Mouse (Mus musculus) megakaryocyte, embryonic 14.5 days (primary cell): ENCODE measurements around the gene Kcnj9. TPM values are rescaled to one million over a fixed set of nuclear protein-coding genes. Genes with fewer than 3 reads are reported as not detected.
A peak's percentile ranks its signal among the peaks of the same experiment; 100 is the strongest.

Experiments used
- H3K27me3 ChIP-seq: replicated peaks from 2 replicates; pipeline ENCODE3; 2012; ENCODE audit warnings: inconsistent platforms
- H3K36me3 ChIP-seq: replicated peaks from 2 replicates; pipeline ENCODE3; 2012; ENCODE audit warnings: low read length, inconsistent platforms, mixed read lengths
- H3K4me1 ChIP-seq: 2 replicates; pipeline ENCODE4 v1.6.1; 2012; ENCODE audit warnings: inconsistent platforms
- H3K4me3 ChIP-seq: replicated peaks from 2 replicates; pipeline ENCODE3; 2012; ENCODE audit warnings: moderate library complexity, mild to moderate bottlenecking, inconsistent platforms
- H3K9me3 ChIP-seq: 2 replicates; pipeline ENCODE4 v1.6.1; 2012; ENCODE audit warnings: inconsistent platforms
- FLI1 ChIP-seq: IDR thresholded peaks from 2 replicates; pipeline ENCODE4 v1.6.1; 2012; ENCODE audit warnings: low read length, inconsistent platforms, mixed read lengths
- GATA1 ChIP-seq: IDR thresholded peaks from 3 replicates; pipeline ENCODE4 v1.6.1; 2012; ENCODE audit warnings: mixed read lengths, low read length, inconsistent platforms, borderline replicate concordance
- polyA plus RNA-seq: library from polyadenylated mRNA; stranded (reverse); fragments of >175 nt; gene quantifications from 2 replicates; pipeline ENCODE4 v1.2.3, GENCODE M21; 2012; ENCODE audit warnings: low replicate concordance; ENCODE audit not compliant: insufficient read depth

The Kcnj9 gene
- 0.13 TPM in 1 of 2 replicates, not detected in the other for polyA plus RNA-seq

- TF ChIP-seq FLI1 (no peak), GATA1 (no peak)
- peaks cover 17% of the 10 kb centered on the region for H3K4me1 ChIP-seq
- no peak within 1 kb of the TSS for H3K4me3 ChIP-seq
- H3K27me3 ChIP-seq, result peaks cover 76% of the 10 kb centered on the region
- H3K9me3 ChIP-seq, result peaks cover 4% of the 10 kb centered on the region
- H3K36me3 ChIP-seq, result no peaks in the 10 kb centered on the region
Measured at GRCm38 (mm10) chr1:172329131-172329530, at the start of gene Kcnj9. Kcnj9 (minus strand) TSS chr1:172329318.

DNA sequence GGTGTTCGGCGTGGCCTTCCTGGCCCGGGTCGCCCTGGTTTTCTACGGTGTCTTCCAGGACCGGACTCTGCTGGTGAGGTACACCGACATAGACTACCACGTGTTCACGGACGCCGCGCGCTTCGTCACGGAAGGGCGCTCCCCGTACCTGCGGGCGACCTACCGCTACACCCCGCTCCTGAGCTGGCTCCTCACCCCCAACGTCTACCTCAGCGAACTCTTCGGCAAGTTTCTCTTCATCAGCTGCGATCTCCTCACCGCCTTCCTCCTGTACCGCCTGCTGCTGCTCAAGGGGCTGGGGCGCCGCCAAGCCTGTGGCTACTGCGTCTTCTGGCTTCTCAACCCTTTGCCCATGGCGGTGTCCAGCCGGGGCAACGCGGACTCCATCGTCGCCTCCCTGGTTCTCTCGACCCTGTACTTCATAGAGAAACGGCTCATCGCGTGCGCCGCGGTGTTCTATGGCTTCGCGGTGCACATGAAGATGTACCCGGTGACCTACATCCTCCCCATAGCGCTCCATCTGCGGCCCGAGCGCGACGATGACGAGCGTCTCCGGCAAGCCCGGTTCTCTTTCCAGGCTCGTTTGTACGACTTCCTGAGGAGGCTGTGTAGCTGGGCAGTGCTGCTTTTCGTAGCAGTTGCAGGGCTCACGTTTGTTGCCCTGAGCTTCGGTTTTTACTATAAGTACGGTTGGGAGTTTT, 47.8 kb upstream of the Kcnj9 start:
- peaks cover 37% of the 10 kb centered on the region for H3K36me3 ChIP-seq
- no peaks in the 10 kb centered on the region for H3K9me3 ChIP-seq
- H3K27me3 ChIP-seq, result no peaks in the 10 kb centered on the region
- peak overlapping the region; percentile 97 for H3K4me3 ChIP-seq
- TF ChIP-seq FLI1, result no peak
- no peak for TF ChIP-seq GATA1
- peaks cover 72% of the 10 kb centered on the region for H3K4me1 ChIP-seq

DNA sequence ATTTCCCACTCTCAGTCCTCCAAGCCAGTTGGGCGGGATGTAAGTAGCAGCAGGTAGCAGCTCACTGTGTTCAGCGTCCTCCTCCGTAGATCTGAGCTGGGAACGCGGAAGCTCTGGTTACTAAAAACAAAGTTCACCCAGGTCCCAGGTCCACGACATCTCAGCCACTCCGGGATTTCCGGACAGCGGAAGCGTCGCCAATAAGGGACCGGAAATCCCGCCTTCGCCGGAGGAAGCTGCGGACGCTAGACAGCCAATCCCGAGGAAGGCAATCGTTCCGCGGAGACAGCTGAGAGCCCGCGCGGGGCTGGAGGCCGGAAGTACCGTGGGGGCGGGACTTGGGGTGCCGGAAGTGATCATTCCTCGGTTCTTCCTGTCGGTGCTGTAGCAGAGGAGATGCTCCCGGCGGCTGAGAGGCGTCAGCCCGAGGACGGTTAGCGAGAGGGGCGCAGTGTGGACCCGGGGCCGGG, 47.1 kb upstream of the Kcnj9 start, which contains the start of gene Pigm:
Pigm (plus strand) TSS at position 349 of the 470 bp plus-strand sequence.
- Histone ChIP-seq H3K36me3 (peaks cover 31% of the 10 kb centered on the region), H3K4me1 (peaks cover 73% of the 10 kb centered on the region), H3K9me3 (no peaks in the 10 kb centered on the region), H3K27me3 (peaks cover 2% of the 10 kb centered on the region), H3K4me3 (peak within 1 kb of the TSS; percentile 97)
- peak; percentile 99 for TF ChIP-seq FLI1
- TF ChIP-seq GATA1, result no peak

GRCm38 (mm10) chr1:172368768-172369418, 39.8 kb upstream of the Kcnj9 start:
- peaks cover 12% of the 10 kb centered on the region for H3K27me3 ChIP-seq
- no peak overlapping the region for H3K4me3 ChIP-seq
- no peaks in the 10 kb centered on the region for H3K36me3 ChIP-seq
- H3K9me3 ChIP-seq, result no peaks in the 10 kb centered on the region
- TF ChIP-seq GATA1 (no peak), FLI1 (no peak)
- peaks cover 53% of the 10 kb centered on the region for H3K4me1 ChIP-seq

- Histone ChIP-seq H3K36me3 (no peaks in the 10 kb centered on the region), H3K27me3 (peaks cover 34% of the 10 kb centered on the region), H3K9me3 (no peaks in the 10 kb centered on the region), H3K4me3 (peak overlapping the region; percentile 73), H3K4me1 (peaks cover 20% of the 10 kb centered on the region)
- TF ChIP-seq GATA1 (no peak), FLI1 (no peak)
Measured at GRCm38 (mm10) chr1:172364684-172365083, 35.6 kb upstream of the Kcnj9 start.

DNA sequence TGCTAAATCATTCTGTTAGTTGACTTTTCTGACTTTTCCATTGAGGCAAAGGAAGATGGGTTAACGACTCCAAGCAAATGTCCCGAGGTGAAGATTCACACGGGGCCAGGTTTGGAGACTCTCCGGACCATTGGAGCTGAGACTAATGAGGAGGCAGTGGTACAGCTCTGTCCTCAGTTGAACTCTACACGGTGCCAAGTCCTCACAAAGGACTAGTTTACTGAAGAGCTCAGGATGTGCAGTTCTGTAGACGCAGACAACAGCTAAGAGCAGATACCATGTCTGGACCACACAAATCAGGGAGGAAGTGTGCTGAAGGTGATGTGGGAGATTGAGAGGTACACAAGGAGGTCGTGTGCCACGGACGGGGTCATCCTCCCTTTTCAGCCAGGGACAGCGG, 29.2 kb upstream of the Kcnj9 start:
- no peaks in the 10 kb centered on the region for H3K9me3 ChIP-seq
- H3K36me3 ChIP-seq, result no peaks in the 10 kb centered on the region
- TF ChIP-seq FLI1 (no peak), GATA1 (no peak)
- peaks cover 67% of the 10 kb centered on the region for H3K27me3 ChIP-seq
- no peak overlapping the region for H3K4me3 ChIP-seq
- peaks cover 9% of the 10 kb centered on the region for H3K4me1 ChIP-seq

GRCm38 (mm10) chr1:172357550-172357949, 28.4 kb upstream of the Kcnj9 start:
- no peaks in the 10 kb centered on the region for H3K36me3 ChIP-seq
- TF ChIP-seq FLI1 (no peak), GATA1 (no peak)
- H3K27me3 ChIP-seq, result peaks cover 69% of the 10 kb centered on the region
- no peak overlapping the region for H3K4me3 ChIP-seq
- peaks cover 16% of the 10 kb centered on the region for H3K4me1 ChIP-seq
- H3K9me3 ChIP-seq, result no peaks in the 10 kb centered on the region

DNA sequence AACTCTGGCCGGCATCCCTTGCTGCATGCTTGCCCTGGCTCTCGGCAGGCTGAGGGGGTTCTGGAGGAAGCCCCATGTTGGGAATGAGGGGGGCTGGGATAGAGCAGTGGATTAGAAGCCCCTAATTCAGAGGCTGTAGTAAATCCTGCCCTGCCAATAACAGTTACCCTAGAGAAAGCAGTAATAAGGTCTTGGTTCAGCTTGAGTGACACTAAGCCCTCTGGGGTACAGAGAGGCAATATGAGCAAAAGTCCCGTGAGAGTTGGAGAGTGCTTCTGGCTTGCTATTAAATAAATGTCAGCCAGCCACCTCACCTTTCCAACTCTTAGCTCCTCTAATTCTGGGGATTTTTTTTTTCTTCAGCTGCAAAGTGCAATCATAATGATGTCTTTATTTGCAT, 26.2 kb upstream of the Kcnj9 start:
- H3K4me1 ChIP-seq, result peaks cover 32% of the 10 kb centered on the region
- peaks cover 79% of the 10 kb centered on the region for H3K27me3 ChIP-seq
- H3K4me3 ChIP-seq, result no peak overlapping the region
- H3K9me3 ChIP-seq, result no peaks in the 10 kb centered on the region
- TF ChIP-seq FLI1, result no peak
- no peak for TF ChIP-seq GATA1
- no peaks in the 10 kb centered on the region for H3K36me3 ChIP-seq

GRCm38 (mm10) chr1:172352453-172352852, 23.3 kb upstream of the Kcnj9 start:
- H3K9me3 ChIP-seq, result no peaks in the 10 kb centered on the region
- H3K27me3 ChIP-seq, result peaks cover 83% of the 10 kb centered on the region
- H3K36me3 ChIP-seq, result no peaks in the 10 kb centered on the region
- H3K4me3 ChIP-seq, result no peak overlapping the region
- H3K4me1 ChIP-seq, result peaks cover 26% of the 10 kb centered on the region
- TF ChIP-seq FLI1, result no peak
- TF ChIP-seq GATA1, result no peak

- TF ChIP-seq FLI1 (no peak), GATA1 (no peak)
- Histone ChIP-seq H3K27me3 (peaks cover 83% of the 10 kb centered on the region), H3K4me3 (no peak overlapping the region), H3K4me1 (peaks cover 26% of the 10 kb centered on the region), H3K9me3 (no peaks in the 10 kb centered on the region), H3K36me3 (no peaks in the 10 kb centered on the region)
Measured at GRCm38 (mm10) chr1:172352001-172352400, 22.9 kb upstream of the Kcnj9 start.
